Mouse (Mus musculus) heart, embryonic 15.5 days (tissue): ENCODE results near the gene Olfr101. TPM values are rescaled to one million over a fixed set of nuclear protein-coding genes. Genes with fewer than 3 reads are reported as not detected.
A peak's percentile ranks its signal among the peaks of the same experiment; 100 is the strongest.

Experiments used
- ATAC-seq: fragments of 200-750 bp; cut with Nextera tagmentation; replicated peaks from 2 replicates; pipeline ENCODE4 v1.8.0; 2017; ENCODE audit warnings: low read depth, moderate TSS enrichment; ENCODE audit not compliant: insufficient number of reproducible peaks, insufficient read depth, low FRiP score
- H3K27ac ChIP-seq: fragments of 300-500 bp; sonication (generic); 2 replicates; pipeline ENCODE4 v1.5.1; 2015; ENCODE audit warnings: mild to moderate bottlenecking, inconsistent platforms
- H3K27me3 ChIP-seq: fragments of 300-500 bp; sonication (generic); 2 replicates; pipeline ENCODE4 v1.6.1; 2015; ENCODE audit warnings: inconsistent platforms
- H3K36me3 ChIP-seq: fragments of 300-500 bp; sonication (generic); 2 replicates; pipeline ENCODE4 v1.6.1; 2015; ENCODE audit warnings: mild to moderate bottlenecking, inconsistent platforms
- H3K4me1 ChIP-seq: fragments of 300-500 bp; sonication (generic); replicated peaks from 2 replicates; pipeline ENCODE4 v1.6.1; 2015; ENCODE audit warnings: inconsistent platforms
- H3K4me2 ChIP-seq: fragments of 300-500 bp; sonication (generic); 2 replicates; pipeline ENCODE4 v1.6.1; 2015; ENCODE audit warnings: inconsistent platforms, mild to moderate bottlenecking, moderate library complexity
- H3K4me3 ChIP-seq: fragments of 300-500 bp; sonication (generic); 2 replicates; pipeline ENCODE4 v1.5.1; 2015; ENCODE audit warnings: mild to moderate bottlenecking, inconsistent platforms
- H3K9ac ChIP-seq: fragments of 300-500 bp; sonication (generic); 2 replicates; pipeline ENCODE4 v1.6.1; 2015; ENCODE audit warnings: mild to moderate bottlenecking, inconsistent platforms
- H3K9me3 ChIP-seq: fragments of 300-500 bp; sonication (generic); replicated peaks from 2 replicates; pipeline ENCODE4 v1.6.1; 2016; ENCODE audit warnings: inconsistent platforms
- WGBS: fragments of 180-500 bp; shearing (Covaris S2); methylation state at CpG from one replicate; pipeline ENCODE4 v1.1.7; 2015; ENCODE audit warnings: mixed read lengths; 5-methylcytosine and 5-hydroxymethylcytosine counted together
- polyA plus RNA-seq: library from polyadenylated mRNA; unstranded; fragments of >200 nt; fragmentation: Nextera tagmentation; extraction: Ambion mirVana; gene quantifications from 2 replicates; pipeline ENCODE4 v1.2.1, GENCODE M21; 2015

Gene Olfr101
- polyA plus RNA-seq: not detected in 2 replicates

DNA sequence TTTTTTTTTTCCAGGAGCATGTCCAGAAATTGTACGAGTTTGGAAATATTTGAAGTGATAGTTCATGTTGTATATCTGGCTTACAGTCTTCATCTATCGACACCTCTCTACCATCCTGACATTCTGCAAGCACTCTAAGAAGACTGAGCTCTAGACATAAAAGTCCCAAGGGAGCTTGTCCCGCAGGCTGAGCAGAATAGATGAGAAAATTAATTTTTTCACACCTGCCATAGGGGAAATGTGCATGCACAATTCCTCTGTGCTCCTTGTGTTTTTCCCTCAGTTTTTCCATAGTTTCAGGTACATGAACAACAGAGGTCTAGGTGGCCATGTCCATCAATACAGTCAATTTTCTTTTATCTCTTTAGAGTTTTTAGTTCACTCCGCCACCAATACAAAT lies at the start of gene Olfr101:
Olfr101 (minus strand) TSS at position 101 of the 400 bp plus-strand sequence.
- no peaks in the 10 kb centered on the region for H3K36me3 ChIP-seq
- H3K4me2 ChIP-seq: no peak within 1 kb of the TSS
- no peaks in the 10 kb centered on the region for H3K4me1 ChIP-seq
- H3K4me3 ChIP-seq: no peak within 1 kb of the TSS
- no peaks in the 10 kb centered on the region for H3K9me3 ChIP-seq
- no peak for ATAC-seq
- H3K9ac ChIP-seq: no peak within 1 kb of the TSS
- WGBS: 66% methylated on average over 4 of the region's 4 CpGs
- no peaks in the 10 kb centered on the region for H3K27me3 ChIP-seq
- no peak within 1 kb of the TSS for H3K27ac ChIP-seq

- Histone ChIP-seq H3K4me3 (no peak within 1 kb of the TSS), H3K27ac (no peak within 1 kb of the TSS), H3K4me2 (no peak within 1 kb of the TSS), H3K36me3 (no peaks in the 10 kb centered on the region), H3K27me3 (no peaks in the 10 kb centered on the region), H3K4me1 (no peaks in the 10 kb centered on the region), H3K9me3 (no peaks in the 10 kb centered on the region), H3K9ac (no peak within 1 kb of the TSS)
- 71% methylated on average over 2 of the region's 2 CpGs for WGBS
- ATAC-seq: no peak
These were observed 35.5 kb upstream of the Olfr101 start, which contains the start of gene Olfr103 for GRCm38 (mm10) chr17:37339598-37339997. Olfr103 (minus strand) TSS chr17:37339698.

GRCm38 (mm10) chr17:37316954-37317353 lies 12.8 kb upstream of the Olfr101 start, which contains the start of gene Olfr102:
Olfr102 (minus strand) TSS chr17:37317054.
- Histone ChIP-seq H3K4me1 (no peaks in the 10 kb centered on the region), H3K27ac (no peak within 1 kb of the TSS), H3K4me3 (no peak within 1 kb of the TSS), H3K4me2 (no peak within 1 kb of the TSS), H3K36me3 (no peaks in the 10 kb centered on the region), H3K27me3 (no peaks in the 10 kb centered on the region), H3K9me3 (no peaks in the 10 kb centered on the region), H3K9ac (no peak within 1 kb of the TSS)
- ATAC-seq: no peak

GRCm38 (mm10) chr17:37310146-37310699 lies 6.1 kb upstream of the Olfr101 start:
- WGBS: 37% methylated on average over 2 of the region's 2 CpGs
- H3K9me3 ChIP-seq: no peaks in the 10 kb centered on the region
- H3K9ac ChIP-seq: no peak overlapping the region
- no peaks in the 10 kb centered on the region for H3K36me3 ChIP-seq
- H3K4me3 ChIP-seq: no peak overlapping the region
- H3K27me3 ChIP-seq: no peaks in the 10 kb centered on the region
- H3K27ac ChIP-seq: no peak overlapping the region
- no peak overlapping the region for H3K4me2 ChIP-seq
- no peak for ATAC-seq
- no peaks in the 10 kb centered on the region for H3K4me1 ChIP-seq

- Histone ChIP-seq H3K27me3 (no peaks in the 10 kb centered on the region), H3K4me2 (no peak overlapping the region), H3K4me3 (no peak overlapping the region), H3K9ac (no peak overlapping the region), H3K27ac (no peak overlapping the region), H3K9me3 (no peaks in the 10 kb centered on the region), H3K36me3 (no peaks in the 10 kb centered on the region), H3K4me1 (no peaks in the 10 kb centered on the region)
- WGBS: 30% methylated on average over 4 of the region's 4 CpGs
- no peak for ATAC-seq
These were observed 4.4 kb upstream of the Olfr101 start for GRCm38 (mm10) chr17:37308483-37308882.

DNA sequence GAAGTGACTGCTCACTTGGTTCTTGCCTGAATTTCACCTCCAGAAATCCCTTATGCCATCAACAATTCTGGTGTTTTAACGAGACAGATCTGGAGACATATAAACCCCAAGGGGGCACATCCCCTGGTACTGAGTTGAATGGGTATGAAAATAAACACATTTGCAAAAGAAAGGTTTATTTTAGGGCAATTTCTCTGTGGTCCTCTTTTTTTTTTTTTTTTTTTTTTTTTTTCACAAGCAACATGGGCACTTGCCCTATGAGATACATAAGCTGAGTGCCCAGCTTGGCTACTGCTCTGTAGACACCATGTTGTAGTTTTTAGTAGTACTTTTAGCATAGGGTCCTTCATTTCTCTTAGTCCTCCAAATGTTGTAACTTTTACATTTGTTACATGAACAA lies 20.8 kb downstream of the Olfr101 start, which contains the start of gene Olfr99:
Olfr99 (minus strand) TSS at position 101 of the 400 bp plus-strand sequence.
- Histone ChIP-seq H3K4me3 (no peak within 1 kb of the TSS), H3K9me3 (no peaks in the 10 kb centered on the region), H3K36me3 (no peaks in the 10 kb centered on the region), H3K27ac (no peak within 1 kb of the TSS), H3K4me1 (no peaks in the 10 kb centered on the region), H3K9ac (no peak within 1 kb of the TSS), H3K4me2 (no peak within 1 kb of the TSS), H3K27me3 (no peaks in the 10 kb centered on the region)
- no peak for ATAC-seq
- WGBS: 62% methylated on average over 1 of the region's 1 CpGs

GRCm38 (mm10) chr17:37280331-37280730 lies 23.8 kb downstream of the Olfr101 start:
- H3K4me2 ChIP-seq: no peak overlapping the region
- WGBS: 70% methylated on average over 1 of the region's 1 CpGs
- no peaks in the 10 kb centered on the region for H3K9me3 ChIP-seq

GRCm38 (mm10) chr17:37276573-37276972 lies 27.5 kb downstream of the Olfr101 start:
- no peak overlapping the region for H3K4me2 ChIP-seq
- H3K9ac ChIP-seq: no peak overlapping the region
- no peak overlapping the region for H3K4me3 ChIP-seq
- no peak overlapping the region for H3K27ac ChIP-seq
- H3K4me1 ChIP-seq: no peaks in the 10 kb centered on the region
- no peaks in the 10 kb centered on the region for H3K36me3 ChIP-seq
- H3K9me3 ChIP-seq: no peaks in the 10 kb centered on the region
- ATAC-seq: no peak
- H3K27me3 ChIP-seq: no peaks in the 10 kb centered on the region

More at GRCm38 (mm10) chr17:37280331-37280730, 23.8 kb downstream of the Olfr101 start:
- Histone ChIP-seq H3K27me3 (no peaks in the 10 kb centered on the region), H3K27ac (no peak overlapping the region), H3K36me3 (no peaks in the 10 kb centered on the region), H3K9ac (no peak overlapping the region), H3K4me1 (no peaks in the 10 kb centered on the region), H3K4me3 (no peak overlapping the region)
- ATAC-seq: no peak

- H3K9ac ChIP-seq: no peak overlapping the region
- H3K36me3 ChIP-seq: no peaks in the 10 kb centered on the region
- ATAC-seq: no peak
- no peak overlapping the region for H3K27ac ChIP-seq
- no peak overlapping the region for H3K4me2 ChIP-seq
- H3K4me1 ChIP-seq: no peaks in the 10 kb centered on the region
- H3K27me3 ChIP-seq: no peaks in the 10 kb centered on the region
- H3K4me3 ChIP-seq: no peak overlapping the region
- H3K9me3 ChIP-seq: no peaks in the 10 kb centered on the region
- WGBS: 67% methylated on average over 2 of the region's 2 CpGs
These were observed 28.4 kb downstream of the Olfr101 start for GRCm38 (mm10) chr17:37275626-37276248.

DNA sequence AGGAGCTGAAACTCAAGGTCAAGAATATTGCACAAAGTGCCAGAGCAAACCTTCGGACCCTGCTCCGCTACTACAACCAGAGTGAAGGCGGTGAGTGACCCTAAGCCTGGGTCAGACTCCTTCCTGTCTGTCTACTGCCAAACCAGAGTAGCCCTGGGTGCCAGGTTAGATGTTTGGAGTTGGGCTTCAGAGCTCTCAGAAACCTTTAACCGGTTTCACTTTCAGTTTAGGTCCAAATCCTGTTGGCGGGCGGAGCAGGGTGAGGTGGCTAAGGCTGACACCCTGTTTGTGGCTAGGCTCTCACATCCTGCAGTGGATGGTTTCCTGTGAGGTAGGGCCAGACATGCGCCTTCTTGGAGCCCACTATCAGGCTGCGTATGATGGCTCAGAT lies 33.4 kb downstream of the Olfr101 start:
- Histone ChIP-seq H3K4me1 (no peaks in the 10 kb centered on the region), H3K4me3 (peak overlapping the region; percentile 62), H3K9ac (peak overlapping the region; percentile 47; the same call in 1 of the 2 replicates), H3K36me3 (no peaks in the 10 kb centered on the region), H3K4me2 (peak overlapping the region; percentile 95), H3K27me3 (no peaks in the 10 kb centered on the region), H3K9me3 (no peaks in the 10 kb centered on the region), H3K27ac (no peak overlapping the region)
- 51% methylated on average over 8 of the region's 8 CpGs for WGBS
- ATAC-seq: peak; percentile 29; the same call in 1 of the 2 replicates

DNA sequence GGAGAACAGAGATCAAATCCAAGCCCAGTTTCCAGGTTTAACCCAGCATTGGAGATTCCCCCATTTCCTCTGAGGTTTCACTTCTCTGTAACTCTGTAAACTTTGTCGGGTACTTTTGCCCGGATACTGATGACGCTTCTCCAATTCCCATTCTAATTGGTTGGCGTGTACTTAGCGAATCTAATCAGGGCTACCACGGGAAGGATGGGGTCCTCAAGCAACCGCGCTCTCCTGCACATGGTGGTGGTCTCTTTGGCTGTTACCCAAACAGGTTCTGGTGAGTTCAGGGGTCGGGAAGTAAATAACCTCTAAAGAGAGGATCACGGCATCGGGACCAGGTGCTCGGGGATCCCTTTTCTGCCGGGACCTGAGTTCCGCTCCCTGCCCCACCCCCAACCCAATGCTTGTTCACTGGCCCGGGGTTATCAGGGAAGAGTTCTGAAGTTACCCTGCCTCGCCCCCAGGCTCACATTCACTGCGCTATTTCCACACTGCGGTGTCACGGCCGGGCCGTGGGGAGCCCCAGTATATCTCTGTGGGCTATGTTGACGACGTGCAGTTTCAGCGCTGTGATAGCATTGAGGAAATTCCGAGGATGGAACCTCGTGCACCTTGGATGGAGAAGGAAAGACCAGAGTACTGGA lies 33.9 kb downstream of the Olfr101 start, which contains the start of gene H2-M3:
H2-M3 (plus strand) TSS at position 163 of the 644 bp plus-strand sequence.
- H3K4me1 ChIP-seq: no peaks in the 10 kb centered on the region
- no peaks in the 10 kb centered on the region for H3K36me3 ChIP-seq
- peak within 1 kb of the TSS; percentile 95 for H3K4me2 ChIP-seq
- H3K9me3 ChIP-seq: no peaks in the 10 kb centered on the region
- H3K27me3 ChIP-seq: no peaks in the 10 kb centered on the region
- H3K27ac ChIP-seq: no peak within 1 kb of the TSS
- H3K4me3 ChIP-seq: peak within 1 kb of the TSS; percentile 62
- H3K9ac ChIP-seq: peak within 1 kb of the TSS; percentile 47
- ATAC-seq: peak; percentile 86
- WGBS: 3% methylated on average over 26 of the region's 26 CpGs
